Mouse (Mus musculus): ENCODE measurements around the gene Atf6.

DNA sequence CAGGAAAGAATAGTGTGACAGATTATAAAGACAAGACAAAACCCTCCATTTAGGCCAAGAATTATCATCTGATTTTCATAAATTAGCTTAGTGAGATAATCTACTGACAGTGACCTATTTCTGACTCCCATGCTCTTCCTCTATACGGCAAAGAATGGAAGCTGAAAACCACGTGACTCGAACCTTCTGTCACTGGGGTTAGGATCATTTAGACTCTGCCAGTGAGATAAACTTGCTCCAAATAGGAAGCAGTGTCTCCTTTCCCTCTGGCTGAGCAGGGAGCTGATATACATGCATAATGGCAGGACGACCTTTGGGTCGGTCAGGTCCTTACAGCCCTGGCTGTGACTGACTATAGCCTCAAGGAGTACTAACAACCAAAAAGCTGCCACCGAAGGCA, 76.0 kb downstream of the Atf6 start:
- TF ChIP-seq POLR2A (IDR thresholded peaks at IDR 0.05; ENCODE audit: insufficient read depth, low read depth, low read length) = no peak
- no peak for TF ChIP-seq CTCF (IDR thresholded peaks at IDR 0.05; ENCODE audit: insufficient read depth, low read depth, low read length)

Data from olfactory bulb, adult 2 months (tissue).